Mouse (Mus musculus) spleen, embryonic (tissue): ENCODE data around the gene Gpam.

Source experiments
- CTCF ChIA-PET: fragments of 350-600 bp; sonication (Branson Sonifier 250); formaldehyde crosslinking; loops from one replicate; lab custom pipeline; 2022; lab: Charles Lee

The Gpam gene

DNA sequence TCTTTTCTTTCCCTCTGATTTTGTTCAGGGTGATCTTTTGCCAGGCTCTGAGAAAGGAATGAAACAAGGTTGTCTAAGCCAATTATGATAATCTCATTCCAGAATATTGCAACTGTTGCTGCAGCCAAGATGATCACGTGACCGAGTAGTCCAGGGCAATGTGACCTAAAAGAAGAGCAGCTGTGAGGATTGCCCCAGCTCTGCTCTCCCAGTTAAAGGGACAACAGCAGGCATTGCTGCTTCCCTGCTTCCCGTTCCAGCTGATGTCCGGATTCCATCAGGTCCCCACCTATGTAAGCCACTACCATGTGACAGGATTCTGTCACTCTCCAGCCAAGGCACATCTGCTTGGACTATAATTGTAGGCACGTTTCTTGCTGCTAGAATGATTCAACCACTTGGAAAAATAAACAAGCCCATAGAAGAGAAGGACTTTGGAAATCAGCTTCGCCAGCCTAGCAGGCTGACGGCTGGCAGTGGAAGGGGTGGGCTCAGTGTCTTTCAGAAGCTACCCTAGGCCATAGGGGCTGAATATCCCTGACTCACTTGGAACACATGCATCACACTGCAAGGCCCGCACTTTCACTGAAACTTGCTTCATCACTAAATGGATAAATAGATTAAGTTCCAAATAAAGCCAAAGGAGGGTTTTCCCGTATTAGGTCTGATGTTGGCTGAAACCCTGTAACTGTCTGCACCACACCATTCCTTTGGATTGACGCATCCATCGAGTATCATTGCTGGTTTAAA lies 23.8 kb downstream of the Gpam start:
- CTCF ChIA-PET: interaction anchor here (0.7 kb wide), 1 partner anchor 29 kb away, joined by 3 read pairs; no protein-coding TSS in a partner anchor

DNA sequence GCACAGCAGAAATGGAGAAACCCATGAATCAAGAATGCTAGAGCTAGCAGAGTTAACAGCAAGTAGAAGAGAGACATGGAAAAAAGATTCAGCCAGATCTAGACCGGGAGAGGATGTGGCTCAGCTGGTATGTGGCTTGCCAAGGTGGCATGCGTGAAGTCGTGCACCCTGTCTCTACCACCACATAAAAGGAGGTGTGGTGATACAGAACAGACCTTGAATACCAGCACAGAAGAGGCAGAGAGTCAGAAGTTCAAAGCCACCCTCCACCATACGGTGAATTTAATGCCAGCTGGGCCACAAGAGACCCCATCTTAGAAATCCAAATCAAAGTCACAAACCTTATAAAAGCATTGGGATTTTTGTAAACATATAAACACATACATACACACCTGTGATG lies 25.4 kb downstream of the Gpam start:
- CTCF ChIA-PET: no interaction called here

- CTCF ChIA-PET: no interaction called here
These were observed 26.6 kb downstream of the Gpam start for GRCm38 (mm10) chr19:55100227-55101140.

DNA sequence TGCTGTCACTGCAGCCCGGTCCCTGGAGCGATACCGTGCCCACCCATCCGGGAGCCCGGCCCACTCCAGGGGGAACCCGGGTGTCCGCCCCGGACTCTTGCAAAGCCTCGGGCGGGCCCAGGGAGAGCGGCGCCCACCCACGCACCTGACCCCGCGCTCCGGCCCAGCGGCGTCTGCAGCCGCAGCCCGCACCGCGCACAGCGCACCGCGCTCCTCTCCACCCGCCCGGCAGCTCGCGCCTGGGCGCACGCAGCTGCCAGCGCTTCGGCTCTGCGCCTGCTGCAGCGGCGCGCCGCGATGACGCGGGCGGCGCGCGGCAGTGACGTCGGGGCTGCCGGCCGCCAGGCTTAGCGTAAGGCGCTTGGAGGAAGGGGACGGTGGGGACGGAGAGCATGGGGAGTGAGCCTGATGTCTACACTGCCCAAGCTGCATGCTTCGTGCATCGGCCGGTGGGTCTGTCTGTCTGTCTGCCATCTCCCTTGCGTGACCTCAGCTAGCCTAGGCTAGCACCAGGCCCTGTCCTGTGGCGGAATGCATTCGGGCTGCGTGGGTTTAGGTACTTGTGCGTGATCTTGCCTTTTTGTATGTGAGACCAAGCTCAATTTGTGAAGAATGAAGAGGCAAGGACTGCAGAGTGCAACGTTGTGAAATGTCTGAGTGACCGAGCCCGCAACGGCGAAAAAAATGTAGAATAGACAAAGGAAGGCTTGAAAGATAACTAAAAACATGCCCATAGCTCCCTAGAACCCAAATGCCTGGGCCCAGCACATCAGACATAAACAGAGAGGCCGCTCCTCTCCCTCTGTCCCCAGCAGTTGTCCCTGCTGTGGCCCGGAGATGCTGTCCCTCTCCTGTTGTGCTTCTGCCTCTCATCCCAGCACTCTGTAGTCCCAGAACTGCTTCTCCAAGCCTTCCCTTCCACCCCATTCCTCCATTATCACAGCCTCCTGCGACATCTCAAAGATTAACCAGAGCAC lies 27.6 kb downstream of the Gpam start:
- CTCF ChIA-PET: no interaction called here

DNA sequence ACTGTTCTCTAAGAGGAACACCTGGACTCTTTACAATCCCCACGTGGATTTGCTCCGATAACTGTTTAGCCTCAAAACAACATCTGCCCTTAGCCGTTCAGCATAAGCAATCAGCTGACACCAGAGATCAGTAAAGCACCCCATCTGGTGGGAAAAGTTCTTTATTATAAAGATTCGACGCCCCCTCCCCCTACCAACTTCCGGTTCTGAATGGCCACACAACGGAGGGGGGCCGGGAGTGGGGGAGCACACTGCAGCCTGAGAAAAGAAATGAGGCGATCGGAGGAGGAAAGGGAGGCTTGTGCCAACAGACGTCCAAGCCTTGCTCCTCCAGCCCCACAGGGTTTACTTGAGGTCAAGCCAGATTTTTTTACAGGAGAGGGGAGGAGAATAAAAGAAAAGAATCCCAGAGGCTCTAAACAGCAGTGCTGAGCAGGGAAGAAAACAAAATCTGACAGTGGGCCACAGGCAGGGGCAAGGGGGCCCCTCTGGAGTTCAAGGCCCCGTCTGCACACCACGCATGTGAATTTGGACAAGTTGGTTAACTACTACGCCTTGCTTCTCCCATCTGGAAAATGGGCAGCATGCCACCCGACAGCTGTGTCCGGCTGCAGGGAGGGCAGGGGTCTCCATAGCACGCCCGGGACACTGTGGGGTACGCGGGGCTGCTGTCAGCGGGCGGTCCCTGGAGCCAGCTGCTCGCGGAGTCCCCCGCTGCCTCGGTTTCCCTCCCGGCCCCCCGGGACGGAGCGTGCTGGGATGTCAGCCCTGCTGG lies 28.4 kb downstream of the Gpam start:
- CTCF ChIA-PET: no interaction called here

DNA sequence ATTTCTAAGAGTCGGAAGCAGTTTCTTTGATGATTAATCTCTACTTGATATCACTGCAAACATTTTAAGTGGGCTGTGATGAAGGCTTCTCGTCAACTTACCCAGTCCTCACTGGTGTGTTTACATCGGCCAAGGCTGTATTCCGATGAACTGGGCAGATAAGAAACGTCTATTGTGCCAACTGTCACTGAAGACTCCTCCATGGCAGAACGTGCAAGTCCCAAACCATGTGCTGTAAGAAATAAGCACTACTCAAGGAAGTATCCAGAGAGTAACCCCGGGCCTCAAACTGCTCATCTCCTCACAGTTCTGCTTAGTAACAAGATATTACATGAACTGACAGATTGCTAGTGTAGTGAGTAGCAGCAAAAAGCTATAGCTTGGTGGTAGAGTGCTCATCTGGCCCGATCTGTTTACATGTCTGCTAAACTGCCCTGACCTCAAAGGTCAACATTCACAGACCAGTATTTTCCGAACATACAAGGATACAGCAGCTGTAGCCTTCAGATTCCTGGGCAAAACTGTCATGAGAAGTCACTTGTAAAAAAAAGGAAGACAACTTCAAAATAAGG lies 29.6 kb downstream of the Gpam start:
- CTCF ChIA-PET: no interaction called here

DNA sequence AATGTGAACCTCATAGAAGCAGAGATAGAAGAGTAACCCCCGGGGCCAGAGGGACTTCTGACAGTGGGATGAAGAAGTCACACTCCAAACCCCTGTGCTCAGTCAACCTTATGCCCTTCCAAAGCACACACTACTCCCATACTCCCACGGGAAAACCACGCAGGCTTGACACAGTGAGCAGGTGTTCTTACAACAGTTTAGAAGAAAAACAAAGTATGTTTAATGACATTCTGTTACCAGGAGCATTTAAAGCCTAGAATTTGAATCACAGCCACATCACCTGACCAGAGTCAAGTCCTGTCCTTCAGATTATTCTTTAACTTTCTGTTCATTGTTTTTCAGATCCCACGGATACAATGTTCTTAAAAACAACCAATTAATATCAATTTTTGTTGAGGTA lies 30.4 kb downstream of the Gpam start:
- CTCF ChIA-PET: no interaction called here

- CTCF ChIA-PET: no interaction called here
These were observed 31.5 kb downstream of the Gpam start for GRCm38 (mm10) chr19:55095547-55095946.

GRCm38 (mm10) chr19:55091602-55092413 lies 35.2 kb downstream of the Gpam start:
- CTCF ChIA-PET: no interaction called here

- CTCF ChIA-PET: no interaction called here
These were observed 36.2 kb downstream of the Gpam start for GRCm38 (mm10) chr19:55090885-55091284.

- CTCF ChIA-PET: no interaction called here
These were observed 36.9 kb downstream of the Gpam start for GRCm38 (mm10) chr19:55090142-55090541.

DNA sequence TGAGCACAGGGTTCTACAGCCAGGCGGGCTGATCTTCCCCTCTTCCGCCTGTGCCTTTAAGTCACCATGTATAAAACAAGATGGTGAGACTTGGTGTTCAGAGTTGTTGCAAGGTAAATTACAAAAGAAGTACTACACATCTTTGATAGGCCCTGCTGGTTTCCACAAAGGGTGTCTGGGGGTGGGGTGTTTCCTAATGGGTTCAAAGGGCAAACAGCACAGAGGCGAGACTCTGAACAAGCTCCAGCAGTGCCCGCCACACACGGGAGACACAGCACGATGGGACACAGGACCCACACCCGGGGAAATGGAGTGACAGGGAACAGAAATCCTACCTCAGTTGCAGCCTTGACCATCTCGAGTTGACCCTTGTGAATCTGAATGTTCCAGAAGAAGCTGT lies 39.3 kb downstream of the Gpam start:
- CTCF ChIA-PET: no interaction called here

DNA sequence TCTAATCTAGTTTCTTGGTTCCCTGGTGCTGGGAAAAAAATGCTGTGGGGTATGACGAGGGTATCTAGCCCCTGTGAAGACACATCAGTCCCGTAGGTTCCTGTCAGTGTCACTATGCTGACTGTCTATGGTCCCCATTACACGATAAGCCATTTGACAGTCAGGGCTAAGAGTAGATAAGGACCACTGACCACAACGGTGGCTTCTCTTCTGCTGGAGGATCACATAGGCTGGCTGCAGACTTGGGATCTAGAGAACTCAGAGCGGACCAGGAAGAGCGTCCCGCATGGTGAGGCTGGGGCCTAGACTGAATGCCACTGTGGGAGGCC lies 41.2 kb downstream of the Gpam start:
- CTCF ChIA-PET: no interaction called here

DNA sequence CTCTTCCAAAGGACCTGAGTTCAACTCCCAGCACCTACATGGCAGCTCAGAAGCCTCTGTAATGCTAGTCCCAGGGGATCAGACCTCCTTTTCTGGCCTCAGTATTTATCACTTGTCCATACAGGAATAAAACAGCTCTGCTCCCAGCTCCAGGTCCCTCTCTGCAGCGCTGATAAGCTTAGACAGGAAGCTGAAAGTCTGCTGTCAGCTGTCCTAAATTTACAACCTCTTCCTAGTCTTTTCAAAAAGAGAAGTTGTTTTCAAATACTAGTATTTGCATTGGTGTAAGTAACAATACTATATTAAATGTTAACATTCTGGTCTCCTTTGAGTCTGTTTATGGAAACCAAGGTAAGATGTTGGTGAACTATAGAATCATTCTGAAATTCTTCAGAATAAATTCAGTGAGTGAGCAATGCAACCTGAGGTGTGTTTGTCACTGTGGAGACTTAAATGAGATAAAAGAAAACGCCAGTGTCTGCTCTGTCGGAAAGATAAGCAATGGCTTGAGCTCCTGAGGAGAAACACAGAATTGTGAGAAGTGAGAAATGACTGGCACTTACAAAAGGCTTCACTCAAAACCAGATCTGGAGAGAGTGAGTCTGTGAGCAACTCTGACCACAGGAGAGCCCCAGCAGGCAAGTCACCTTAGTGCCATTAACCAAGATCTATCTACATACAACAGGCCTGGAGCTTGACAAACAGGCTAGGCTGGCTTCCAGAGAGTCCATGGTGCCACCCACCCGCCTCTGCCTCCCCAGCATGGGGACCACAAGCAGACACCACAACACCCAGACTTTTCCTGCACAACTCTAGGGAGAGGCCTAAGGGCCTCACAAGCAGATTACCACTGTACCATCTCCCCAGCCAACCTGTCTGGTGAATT lies 41.8 kb downstream of the Gpam start:
- CTCF ChIA-PET: no interaction called here

DNA sequence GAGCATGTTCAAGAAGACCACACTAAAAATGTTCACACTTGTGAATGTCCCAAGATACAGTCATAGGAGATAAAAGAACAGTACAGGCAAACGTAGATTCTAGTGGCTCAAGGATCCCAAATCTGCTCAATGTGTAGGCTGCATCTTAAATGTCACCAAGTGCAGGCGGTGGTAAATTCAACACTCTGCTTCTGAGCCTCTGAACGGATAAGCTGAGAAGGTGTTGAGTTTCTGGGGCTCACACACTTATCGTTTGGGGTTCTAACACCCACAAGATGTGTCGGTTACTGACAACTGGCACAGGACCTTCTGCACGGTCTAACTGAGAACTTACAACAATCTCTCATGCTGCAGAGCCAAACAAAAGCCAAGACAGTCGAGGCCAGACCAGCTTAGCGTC lies 50.2 kb downstream of the Gpam start:
- CTCF ChIA-PET: no interaction called here

- CTCF ChIA-PET: no interaction called here
These were observed 54.0 kb downstream of the Gpam start for GRCm38 (mm10) chr19:55073004-55073403.

GRCm38 (mm10) chr19:55069054-55069453 lies 58.0 kb downstream of the Gpam start:
- CTCF ChIA-PET: no interaction called here

DNA sequence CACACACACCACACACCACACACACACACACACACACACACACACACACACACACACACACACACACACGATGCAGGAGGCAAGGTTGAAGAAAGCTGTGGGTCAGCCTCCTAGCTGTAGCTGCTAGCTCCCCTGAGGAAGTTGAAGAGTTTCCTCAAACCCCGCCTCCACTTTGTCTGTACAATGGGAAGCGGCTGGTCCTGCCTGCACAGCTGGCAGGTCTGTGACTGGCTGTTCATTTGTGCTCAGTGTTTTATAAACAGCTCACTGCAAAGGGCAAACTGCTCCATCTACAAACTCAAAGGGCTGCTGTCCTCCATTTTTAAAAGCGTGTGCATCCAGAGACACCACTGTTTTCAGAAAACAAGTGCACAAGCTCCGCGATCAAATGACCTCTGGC lies 63.8 kb downstream of the Gpam start:
- CTCF ChIA-PET: interaction anchor here (0.6 to 0.8 kb wide), 3 partner anchors 17 to 1423 kb away, joined by 3 to 7 read pairs (median 5); no protein-coding TSS in a partner anchor

DNA sequence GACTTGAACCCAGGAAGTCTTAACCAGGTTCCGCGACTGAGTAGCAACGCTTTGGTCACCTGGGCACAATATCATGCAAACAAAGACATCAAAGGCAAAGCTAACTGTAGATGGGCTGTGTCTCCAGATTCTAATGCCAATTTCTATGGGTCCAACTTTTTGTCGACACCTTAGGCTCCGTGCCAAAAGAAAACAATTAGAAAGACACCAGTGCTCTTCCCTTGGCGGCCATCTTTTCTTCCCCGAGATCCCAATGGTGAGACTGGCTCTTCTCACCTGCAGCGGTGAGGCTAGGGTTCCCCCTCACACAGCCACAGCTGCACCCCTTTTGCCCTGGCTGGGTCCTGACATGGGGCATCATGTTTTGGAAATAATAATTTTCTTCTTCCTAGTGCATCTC lies 64.5 kb downstream of the Gpam start:
- CTCF ChIA-PET: no interaction called here
